In genomic region chr2:21958802-21959201, GRCm38 (mm10) we compare ENCODE assay signal across 8 mouse cellular contexts.
DNase-seq lines count a peak whose midpoint lies in the region; ATAC-seq lines count a peak whose summit lies in the region.

No protein-coding gene starts in this region.

- H3K9me3 ChIP-seq in heart, embryonic 15.5 days (replicated peaks) = no peaks in the 10 kb centered on the region
- H3K9me3 ChIP-seq in embryonic facial prominence, embryonic 10.5 days = no peaks in the 10 kb centered on the region
- no peaks in the 10 kb centered on the region for H3K9me3 ChIP-seq in hindbrain, embryonic 15.5 days
- no peaks in the 10 kb centered on the region for H3K9me3 ChIP-seq in midbrain, embryonic 15.5 days

- H3K9ac ChIP-seq in heart, embryonic 15.5 days = no peak overlapping the region
- no peak overlapping the region for H3K9ac ChIP-seq in hindbrain, embryonic 15.5 days
- no peak overlapping the region for H3K9ac ChIP-seq in midbrain, embryonic 15.5 days

- ATAC-seq in heart, embryonic 15.5 days (replicated peaks; ENCODE audit: insufficient number of reproducible peaks, insufficient read depth, low FRiP score, low read depth) = no peak
- peak; percentile 31; the same call in 1 of the 2 replicates for ATAC-seq in hindbrain, embryonic 15.5 days (ENCODE audit: low FRiP score, low read depth)
- ATAC-seq in midbrain, embryonic 15.5 days (replicated peaks) = peak; percentile 48; the same call in 1 of the 2 replicates

- DNase-seq in heart, adult 8-10 months (ENCODE audit: low spot score) = no peak
- no peak for DNase-seq in embryonic facial prominence, embryonic 10.5 days (ENCODE audit: low spot score)
- DNase-seq in embryo, embryonic 9.5 days (ENCODE audit: extremely low spot score) = no peak
- DNase-seq in Muller cell, postnatal 12 days (ENCODE audit: inconsistent ontology term) = no peak
- no peak for DNase-seq in left cerebral cortex, postnatal 14 days (ENCODE audit: low spot score in 2 of 2)

- H3K4me3 ChIP-seq in heart, embryonic 15.5 days = peak overlapping the region; percentile 27
- 0 out of 2 replicates have a peak overlapping the region, but pooled peaks have one; percentile 31 for H3K4me3 ChIP-seq in embryonic facial prominence, embryonic 10.5 days
- H3K4me3 ChIP-seq in hindbrain, embryonic 15.5 days = no peak overlapping the region; the same call in 1 of the 2 replicates
- no peak overlapping the region for H3K4me3 ChIP-seq in midbrain, embryonic 15.5 days

- peak overlapping the region; percentile 52 for H3K4me2 ChIP-seq in heart, embryonic 15.5 days
- H3K4me2 ChIP-seq in hindbrain, embryonic 15.5 days = peak overlapping the region; percentile 45
- peak overlapping the region; percentile 28; the same call in 1 of the 2 replicates for H3K4me2 ChIP-seq in midbrain, embryonic 15.5 days

- H3K27ac ChIP-seq in heart, embryonic 15.5 days = no peak overlapping the region
- H3K27ac ChIP-seq in embryonic facial prominence, embryonic 10.5 days (replicated peaks) = no peak overlapping the region
- H3K27ac ChIP-seq in hindbrain, embryonic 15.5 days (replicated peaks) = peak overlapping the region; percentile 72
- H3K27ac ChIP-seq in midbrain, embryonic 15.5 days = peak overlapping the region; percentile 74

- 38% methylated on average over 3 of the region's 3 CpGs for whole genome bisulfite sequencing in heart, embryonic 15.5 days
- 54% methylated on average over 3 of the region's 3 CpGs for WGBS in embryonic facial prominence, embryonic 10.5 days
- WGBS in hindbrain, embryonic 15.5 days = 45% methylated on average over 3 of the region's 3 CpGs
- 32% methylated on average over 3 of the region's 3 CpGs for WGBS in midbrain, embryonic 15.5 days

- no peaks in the 10 kb centered on the region for H3K36me3 ChIP-seq in heart, embryonic 15.5 days
- H3K36me3 ChIP-seq in embryonic facial prominence, embryonic 10.5 days (replicated peaks) = no peaks in the 10 kb centered on the region
- H3K36me3 ChIP-seq in hindbrain, embryonic 15.5 days = no peaks in the 10 kb centered on the region
- H3K36me3 ChIP-seq in midbrain, embryonic 15.5 days (replicated peaks) = no peaks in the 10 kb centered on the region

- H3K27me3 ChIP-seq in heart, embryonic 15.5 days = no peaks in the 10 kb centered on the region
- H3K27me3 ChIP-seq in embryonic facial prominence, embryonic 10.5 days (replicated peaks; ENCODE audit: low read depth, poor library complexity, severe bottlenecking) = no peaks in the 10 kb centered on the region
- H3K27me3 ChIP-seq in hindbrain, embryonic 15.5 days = no peaks in the 10 kb centered on the region
- H3K27me3 ChIP-seq in midbrain, embryonic 15.5 days (replicated peaks) = no peaks in the 10 kb centered on the region

- peaks cover 2% of the 10 kb centered on the region for H3K4me1 ChIP-seq in heart, embryonic 15.5 days (replicated peaks)
- peaks cover 11% of the 10 kb centered on the region for H3K4me1 ChIP-seq in embryonic facial prominence, embryonic 10.5 days
- H3K4me1 ChIP-seq in hindbrain, embryonic 15.5 days (replicated peaks) = peaks cover 18% of the 10 kb centered on the region
- peaks cover 33% of the 10 kb centered on the region for H3K4me1 ChIP-seq in midbrain, embryonic 15.5 days

- intact Hi-C loops in left cerebral cortex, postnatal 14 days (cut with DNase I) = loop anchor here (1.0 to 5.0 kb wide), 3 partner anchors 663 to 903 kb away; partner anchors contain the start of gene Gad2

Comparison
In these comparisons a context has a peak if more than half of its experiments do, and no peak if none do; other contexts are left out.
1. H3K27ac ChIP-seq: peak in hindbrain, embryonic 15.5 days (single experiment) and midbrain, embryonic 15.5 days (single experiment); none in heart, embryonic 15.5 days (single experiment) and embryonic facial prominence, embryonic 10.5 days (single experiment).
2. H3K4me3 ChIP-seq: peak in heart, embryonic 15.5 days (single experiment) and embryonic facial prominence, embryonic 10.5 days (single experiment); none in hindbrain, embryonic 15.5 days (single experiment) and midbrain, embryonic 15.5 days (single experiment).
3. Peak in every context shown above with its lines, with median percentiles within 50 percentile points of each other: H3K4me2 ChIP-seq.